Mouse (Mus musculus) heart, adult 2 months (tissue): ENCODE data around the gene Rhebl1.

Experiments used
- CTCF ChIP-seq: fragments of 200-600 bp; IDR thresholded peaks from 2 replicates; pipeline ENCODE4 v1.8.1; 2022; ENCODE audit warnings: antibody characterized with exemption, mild to moderate bottlenecking, moderate library complexity
- POLR2A ChIP-seq: fragments of 200-500 bp; IDR thresholded peaks from 2 replicates; pipeline ENCODE4 v1.6.1; 2011; ENCODE audit warnings: mild to moderate bottlenecking, low read depth, low read length, control low read depth; ENCODE audit not compliant: insufficient read depth

GRCm38 (mm10) chr15:98897495-98897894 lies 3.2 kb upstream of the Rhebl1 start:
- no peak for TF ChIP-seq CTCF
- TF ChIP-seq POLR2A: no peak
